Mouse (Mus musculus) forebrain, embryonic 14.5 days (tissue): ENCODE measurements around the gene Ormdl2. TPM values are rescaled to one million over a fixed set of nuclear protein-coding genes. Genes with fewer than 3 reads are reported as not detected.
"Not testable (repeated sequence)": the region's sequence is repeated elsewhere in the genome, so short reads cannot be mapped to it uniquely, and the experiment has no call there.

ENCODE experiments used
- ATAC-seq: fragments of 200-750 bp; cut with Nextera tagmentation; 2 replicates; pipeline ENCODE4 v1.8.0; 2017; ENCODE audit warnings: mild to moderate bottlenecking, moderate library complexity
- DNase-seq: peaks from one replicate; pipeline ENCODE4 v3.0.0-alpha.2; 2015; ENCODE audit warnings: low spot score
- H3K27ac ChIP-seq: fragments of 300-500 bp; sonication (generic); 2 replicates; pipeline ENCODE4 v1.5.1; 2014; ENCODE audit warnings: low read depth, mild to moderate bottlenecking, control low read depth, low read length, moderate library complexity
- H3K27me3 ChIP-seq: fragments of 300-500 bp; sonication (generic); replicated peaks from 2 replicates; pipeline ENCODE4 v1.6.1; 2014; ENCODE audit warnings: low read length, control low read depth, mixed read lengths; ENCODE audit not compliant: control insufficient read depth, insufficient read depth
- H3K36me3 ChIP-seq: fragments of 300-500 bp; sonication (generic); 2 replicates; pipeline ENCODE4 v1.6.1; 2014; ENCODE audit warnings: low read length, control low read depth; ENCODE audit not compliant: control insufficient read depth, insufficient read depth
- H3K4me1 ChIP-seq: fragments of 300-500 bp; sonication (generic); 2 replicates; pipeline ENCODE4 v1.6.1; 2014; ENCODE audit warnings: antibody characterized with exemption, low read length, control low read depth; ENCODE audit not compliant: control insufficient read depth, insufficient read depth
- H3K4me2 ChIP-seq: fragments of 300-500 bp; sonication (generic); 2 replicates; pipeline ENCODE4 v1.6.1; 2014; ENCODE audit warnings: mild to moderate bottlenecking, control low read depth, low read length
- H3K4me3 ChIP-seq: fragments of 300-500 bp; sonication (generic); 2 replicates; pipeline ENCODE4 v1.5.1; 2014; ENCODE audit warnings: low read depth, low read length, control low read depth
- H3K9ac ChIP-seq: fragments of 300-500 bp; sonication (generic); 2 replicates; pipeline ENCODE4 v1.6.1; 2014; ENCODE audit warnings: mild to moderate bottlenecking, low read length, control low read depth, moderate library complexity
- H3K9me3 ChIP-seq: fragments of 300-500 bp; sonication (generic); replicated peaks from 2 replicates; pipeline ENCODE4 v1.6.1; 2016; ENCODE audit warnings: low read length, control low read depth, mixed read lengths; ENCODE audit not compliant: control insufficient read depth
- WGBS: fragments of 180-500 bp; shearing (Covaris S2); extraction: QIAGEN DNeasy Blood & Tissue Kit; methylation state at CpG from one replicate; pipeline ENCODE4 v1.1.7; 2014; 5-methylcytosine and 5-hydroxymethylcytosine counted together
- polyA plus RNA-seq: library from polyadenylated mRNA; unstranded; fragments of >200 nt; fragmentation: Nextera tagmentation; extraction: Ambion mirVana; gene quantifications from 2 replicates; pipeline ENCODE4 v1.2.1, GENCODE M21; 2014

The Ormdl2 gene
- polyA plus RNA-seq, 1 experiment from 2014 or later = 44.3 TPM

- Histone ChIP-seq H3K36me3 (peaks cover 68% of the 10 kb centered on the region), H3K9me3 (no peaks in the 10 kb centered on the region), H3K27me3 (no peaks in the 10 kb centered on the region), H3K4me1 (no peaks in the 10 kb centered on the region), H3K9ac (no peak overlapping the region), H3K27ac (no peak overlapping the region), H3K4me3 (no peak overlapping the region), H3K4me2 (no peak overlapping the region)
- DNase-seq = no peak
- ATAC-seq = no peak
- WGBS = 95% methylated on average over 5 of the region's 5 CpGs
Measured at GRCm38 (mm10) chr10:128843260-128843659, 21.8 kb upstream of the Ormdl2 start.

GRCm38 (mm10) chr10:128840612-128841011, 19.2 kb upstream of the Ormdl2 start:
- no peaks in the 10 kb centered on the region for H3K4me1 ChIP-seq
- H3K27ac ChIP-seq = no peak overlapping the region
- ATAC-seq (no peak), DNase-seq (no peak)
- H3K4me3 ChIP-seq = no peak overlapping the region
- H3K9me3 ChIP-seq = no peaks in the 10 kb centered on the region
- H3K36me3 ChIP-seq = peaks cover 74% of the 10 kb centered on the region
- no peaks in the 10 kb centered on the region for H3K27me3 ChIP-seq
- H3K4me2 ChIP-seq = no peak overlapping the region
- H3K9ac ChIP-seq = no peak overlapping the region

- H3K27me3 ChIP-seq = no peaks in the 10 kb centered on the region
- H3K4me1 ChIP-seq = no peaks in the 10 kb centered on the region
- H3K4me3 ChIP-seq = no peak overlapping the region
- H3K36me3 ChIP-seq = peaks cover 78% of the 10 kb centered on the region
- ATAC-seq (no peak), DNase-seq (no peak)
- no peak overlapping the region for H3K27ac ChIP-seq
- no peaks in the 10 kb centered on the region for H3K9me3 ChIP-seq
- no peak overlapping the region for H3K4me2 ChIP-seq
- no peak overlapping the region for H3K9ac ChIP-seq
Measured at GRCm38 (mm10) chr10:128839434-128839833, 18.0 kb upstream of the Ormdl2 start.

- Histone ChIP-seq H3K9me3 (no peaks in the 10 kb centered on the region), H3K9ac (no peak overlapping the region), H3K36me3 (peaks cover 80% of the 10 kb centered on the region), H3K4me2 (no peak overlapping the region), H3K4me3 (no peak overlapping the region), H3K27ac (no peak overlapping the region), H3K4me1 (no peaks in the 10 kb centered on the region), H3K27me3 (no peaks in the 10 kb centered on the region)
- no peak for ATAC-seq
- DNase-seq = no peak
Measured at GRCm38 (mm10) chr10:128837400-128837799, 16.0 kb upstream of the Ormdl2 start.

- H3K9ac ChIP-seq = no peak overlapping the region
- H3K36me3 ChIP-seq = peaks cover 16% of the 10 kb centered on the region
- H3K27me3 ChIP-seq = no peaks in the 10 kb centered on the region
- no peak overlapping the region for H3K4me3 ChIP-seq
- no peak for DNase-seq
- peaks cover 12% of the 10 kb centered on the region for H3K4me1 ChIP-seq
- WGBS = 97% methylated on average over 9 of the region's 9 CpGs
- H3K9me3 ChIP-seq = no peaks in the 10 kb centered on the region
- no peak overlapping the region for H3K4me2 ChIP-seq
- no peak overlapping the region for H3K27ac ChIP-seq
- no peak for ATAC-seq
Measured at GRCm38 (mm10) chr10:128823821-128824220, 2.4 kb upstream of the Ormdl2 start.

- peak overlapping the region; percentile 87; the same call in 1 of the 2 replicates for H3K4me3 ChIP-seq
- not testable (repeated sequence) for ATAC-seq, H3K27ac ChIP-seq, DNase-seq, H3K27me3 ChIP-seq, H3K9me3 ChIP-seq, H3K9ac ChIP-seq
- H3K4me2 ChIP-seq = peak overlapping the region; percentile 85
- peaks cover 12% of the 10 kb centered on the region for H3K4me1 ChIP-seq
- H3K36me3 ChIP-seq = peaks cover 23% of the 10 kb centered on the region
- WGBS = 79% methylated on average over 4 of the region's 4 CpGs
Measured at GRCm38 (mm10) chr10:128823087-128823486, 1.6 kb upstream of the Ormdl2 start.

GRCm38 (mm10) chr10:128822135-128822534, 690 bp upstream of the Ormdl2 start:
- Histone ChIP-seq H3K4me3 (peak overlapping the region; percentile 87), H3K4me2 (peak overlapping the region; percentile 85), H3K27ac (peak overlapping the region; percentile 33; the same call in 1 of the 2 replicates), H3K9ac (peak overlapping the region; percentile 81), H3K9me3 (no peaks in the 10 kb centered on the region), H3K36me3 (peaks cover 32% of the 10 kb centered on the region), H3K4me1 (peaks cover 12% of the 10 kb centered on the region), H3K27me3 (no peaks in the 10 kb centered on the region)
- no peak for DNase-seq
- ATAC-seq = no peak
- 4% methylated on average over 13 of the region's 13 CpGs for WGBS

- H3K4me3 ChIP-seq = no peak overlapping the region
- no peak overlapping the region for H3K27ac ChIP-seq
- no peak overlapping the region for H3K4me2 ChIP-seq
- ATAC-seq (no peak), DNase-seq (no peak)
- H3K27me3 ChIP-seq = no peaks in the 10 kb centered on the region
- H3K9me3 ChIP-seq = no peaks in the 10 kb centered on the region
- 90% methylated on average over 4 of the region's 4 CpGs for WGBS
- peaks cover 51% of the 10 kb centered on the region for H3K36me3 ChIP-seq
- H3K4me1 ChIP-seq = peaks cover 12% of the 10 kb centered on the region
- no peak overlapping the region for H3K9ac ChIP-seq
Measured at GRCm38 (mm10) chr10:128820217-128820616, 1.2 kb downstream of the Ormdl2 start.

- ATAC-seq (no peak), DNase-seq (no peak)
- WGBS = 93% methylated on average over 13 of the region's 13 CpGs
- no peaks in the 10 kb centered on the region for H3K27me3 ChIP-seq
- no peaks in the 10 kb centered on the region for H3K9me3 ChIP-seq
- no peak within 1 kb of the TSS for H3K4me3 ChIP-seq
- no peaks in the 10 kb centered on the region; the same call in 1 of the 2 replicates for H3K4me1 ChIP-seq
- H3K36me3 ChIP-seq = peaks cover 60% of the 10 kb centered on the region
- H3K4me2 ChIP-seq = no peak within 1 kb of the TSS
- H3K27ac ChIP-seq = no peak within 1 kb of the TSS
- H3K9ac ChIP-seq = no peak within 1 kb of the TSS
Measured at GRCm38 (mm10) chr10:128817033-128817432, 4.4 kb downstream of the Ormdl2 start, which contains the start of gene Sarnp. Gene Sarnp, plus strand, starts transcription at chr10:128817333.
